19 mouse cellular contexts compared by ENCODE assay signal in the genomic region with DNA sequence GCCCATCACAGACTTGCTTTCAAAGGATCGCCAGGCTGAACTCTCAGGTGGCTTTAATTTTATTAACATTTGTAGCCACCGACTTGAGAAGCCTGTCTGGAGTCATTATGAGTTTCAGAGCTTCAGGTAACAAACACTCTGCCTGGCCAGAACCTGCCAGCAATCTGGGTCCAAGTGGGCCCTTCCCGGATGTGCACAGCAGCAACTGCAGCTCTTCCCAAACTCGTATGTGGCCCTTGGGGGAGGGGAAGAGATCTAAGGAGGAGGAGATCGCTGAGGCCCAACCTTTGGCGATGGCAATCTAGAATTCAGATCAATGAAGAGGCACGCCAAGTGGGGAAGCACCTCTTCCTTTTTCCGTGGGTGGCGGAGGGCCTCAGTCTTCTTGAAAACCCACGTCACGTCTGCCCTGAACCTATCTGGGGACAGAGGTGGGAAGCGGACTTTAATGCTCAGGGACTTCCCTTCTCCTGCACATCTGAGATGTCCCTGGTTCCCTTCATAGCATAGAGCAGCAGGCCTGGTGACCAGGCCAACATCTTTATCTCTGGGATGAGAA. TPM values are rescaled to one million over a fixed set of nuclear protein-coding genes. Genes with fewer than 3 reads are reported as not detected.
A peak's percentile ranks its signal among the peaks of the same experiment; 100 is the strongest.
DNase-seq lines count a peak whose midpoint lies in the region; ATAC-seq and TF ChIP-seq lines count a peak whose summit lies in the region.
"Had no signal": no experiment of that assay in that cellular context is flagged by ENCODE, and none has a peak within 500 bp of the region (broad histone marks: within the 10 kb centered on the region; RNA-seq: fewer than 3 reads in every experiment).

No protein-coding gene starts in this region.

- no peak for TF ChIP-seq CTCF in midbrain, postnatal 0 days (IDR thresholded peaks at IDR 0.05)

- no peak for ATAC-seq in midbrain, postnatal 0 days (ENCODE audit: low FRiP score)
- no peak for ATAC-seq in midbrain, embryonic 16.5 days
- ATAC-seq in neural tube, embryonic 15.5 days (ENCODE audit: low FRiP score): no peak
- ATAC-seq: lung, postnatal 0 days had no signal

- no peaks in the 10 kb centered on the region for H3K9me3 ChIP-seq in midbrain, embryonic 10.5 days (replicated peaks)
- no peaks in the 10 kb centered on the region for H3K9me3 ChIP-seq in midbrain, postnatal 0 days (ENCODE audit: low read length)
- H3K9me3 ChIP-seq in midbrain, embryonic 16.5 days (replicated peaks; ENCODE audit: control insufficient read depth, low read length, poor library complexity, severe bottlenecking): no peaks in the 10 kb centered on the region
- H3K9me3 ChIP-seq in neural tube, embryonic 15.5 days (replicated peaks): no peaks in the 10 kb centered on the region
- H3K9me3 ChIP-seq: embryonic facial prominence, embryonic 12.5 days; neural tube, embryonic 13.5 days had no signal

- H3K4me2 ChIP-seq in midbrain, postnatal 0 days (ENCODE audit: low read depth, low read length, poor library complexity, severe bottlenecking): no peak overlapping the region
- no peak overlapping the region for H3K4me2 ChIP-seq in midbrain, embryonic 16.5 days (ENCODE audit: low read length)
- H3K4me2 ChIP-seq in neural tube, embryonic 15.5 days: no peak overlapping the region

- H3K9ac ChIP-seq in midbrain, postnatal 0 days (replicated peaks; ENCODE audit: low read length, poor library complexity, severe bottlenecking): no peak overlapping the region
- H3K9ac ChIP-seq in midbrain, embryonic 16.5 days (ENCODE audit: low read depth, low read length): no peak overlapping the region
- no peak overlapping the region for H3K9ac ChIP-seq in neural tube, embryonic 15.5 days (replicated peaks)
- H3K9ac ChIP-seq: embryonic facial prominence, embryonic 12.5 days; neural tube, embryonic 13.5 days had no signal

- peak overlapping the region; percentile 93 for H3K27ac ChIP-seq in midbrain, embryonic 10.5 days (replicated peaks)
- no peak overlapping the region for H3K27ac ChIP-seq in midbrain, postnatal 0 days (ENCODE audit: low read depth, low read length)
- H3K27ac ChIP-seq in midbrain, embryonic 16.5 days (ENCODE audit: low read length): 0 out of 2 replicates have a peak overlapping the region, but pooled peaks have one; percentile 7
- H3K27ac ChIP-seq in neural tube, embryonic 15.5 days (replicated peaks): no peak overlapping the region
- H3K27ac ChIP-seq: neural tube, embryonic 13.5 days had no signal

- peak overlapping the region; percentile 58; the same call in 1 of the 2 replicates for H3K4me3 ChIP-seq in midbrain, embryonic 10.5 days
- H3K4me3 ChIP-seq in midbrain, postnatal 0 days (ENCODE audit: low read depth, low read length): no peak overlapping the region
- no peak overlapping the region for H3K4me3 ChIP-seq in midbrain, embryonic 16.5 days (ENCODE audit: low read depth, low read length)
- no peak overlapping the region for H3K4me3 ChIP-seq in neural tube, embryonic 15.5 days (replicated peaks)
- H3K4me3 ChIP-seq: embryonic facial prominence, embryonic 12.5 days; erythroblast, embryonic 14.5 days; neural tube, embryonic 13.5 days had no signal

- 32% methylated on average over 12 of the region's 12 CpGs for WGBS in midbrain, embryonic 10.5 days
- 50% methylated on average over 12 of the region's 12 CpGs for WGBS in midbrain, postnatal 0 days
- WGBS in midbrain, embryonic 16.5 days: 43% methylated on average over 12 of the region's 12 CpGs
- 40% methylated on average over 12 of the region's 12 CpGs for WGBS in neural tube, embryonic 15.5 days

- H3K4me1 ChIP-seq in midbrain, embryonic 10.5 days: peaks cover 79% of the 10 kb centered on the region
- peaks cover 10% of the 10 kb centered on the region for H3K4me1 ChIP-seq in midbrain, postnatal 0 days (ENCODE audit: insufficient read depth, low read length)
- H3K4me1 ChIP-seq in midbrain, embryonic 16.5 days (ENCODE audit: control insufficient read depth, insufficient read depth, low read length): peaks cover 33% of the 10 kb centered on the region
- H3K4me1 ChIP-seq in neural tube, embryonic 15.5 days: peaks cover 29% of the 10 kb centered on the region

- H3K27me3 ChIP-seq in midbrain, embryonic 10.5 days (ENCODE audit: low read depth, poor library complexity, severe bottlenecking): peaks cover 46% of the 10 kb centered on the region
- H3K27me3 ChIP-seq in midbrain, postnatal 0 days (ENCODE audit: insufficient read depth, low read length): no peaks in the 10 kb centered on the region
- peaks cover 3% of the 10 kb centered on the region; the same call in 1 of the 2 replicates for H3K27me3 ChIP-seq in midbrain, embryonic 16.5 days (ENCODE audit: control insufficient read depth, insufficient read depth, low read depth, low read length)
- no peaks in the 10 kb centered on the region for H3K27me3 ChIP-seq in neural tube, embryonic 15.5 days (replicated peaks)
- H3K27me3 ChIP-seq: embryonic facial prominence, embryonic 12.5 days had no signal

- peak; percentile 35 for DNase-seq in embryo, embryonic 9.5 days (ENCODE audit: extremely low spot score)
- no peak for DNase-seq in embryo, embryonic 10.5 days (ENCODE audit: low spot score)
- no peak for DNase-seq in midbrain, embryonic 10.5 days (ENCODE audit: low spot score)
- no peak for DNase-seq in midbrain, postnatal 0 days (ENCODE audit: low spot score)
- DNase-seq in induced T-regulatory cell, adult 2 months (ENCODE audit: low read depth): peak; percentile 66
- no peak for DNase-seq in urinary bladder, adult 18-20 months (ENCODE audit: low spot score in 2 of 2)
- DNase-seq: adrenal gland, adult 2 months; cerebellum, adult 2 months; gastrocnemius, postnatal 25 days; kidney, adult 9 months; kidney, postnatal 4 days; liver; thymus, postnatal 36 days had no signal

- no peaks in the 10 kb centered on the region for H3K36me3 ChIP-seq in midbrain, embryonic 10.5 days
- no peaks in the 10 kb centered on the region for H3K36me3 ChIP-seq in midbrain, postnatal 0 days (ENCODE audit: insufficient read depth, low read length)
- H3K36me3 ChIP-seq in midbrain, embryonic 16.5 days (ENCODE audit: control insufficient read depth, insufficient read depth, low read length): no peaks in the 10 kb centered on the region
- H3K36me3 ChIP-seq in neural tube, embryonic 15.5 days: no peaks in the 10 kb centered on the region
- H3K36me3 ChIP-seq: embryonic facial prominence, embryonic 12.5 days; neural tube, embryonic 13.5 days had no signal

RNA-seq across cellular contexts. Expression of a gene that starts 26.8 kb away (rescaled TPM):
- 17.5 and 17.6 TPM in 2 replicates for polyA plus RNA-seq in midbrain, embryonic 10.5 days (2016; fragmentation: Nextera tagmentation; extraction: Ambion mirVana)
- total RNA-seq in midbrain, postnatal 0 days (2014; rRNA removed): 38.0 and 55.2 TPM in 2 replicates
- 7.5 and 9.7 TPM in 2 replicates for polyA plus RNA-seq in midbrain, postnatal 0 days (2015; fragmentation: Nextera tagmentation; extraction: Ambion mirVana)
- 9.3 and 11.3 TPM in 2 replicates for polyA plus RNA-seq in midbrain, embryonic 16.5 days (2015; fragmentation: Nextera tagmentation; extraction: Ambion mirVana)
- 6.1 and 6.3 TPM in 2 replicates for polyA plus RNA-seq in neural tube, embryonic 15.5 days (2015; fragmentation: Nextera tagmentation; extraction: Ambion mirVana)

Comparison
In these comparisons a context has a peak if more than half of its experiments do, and no peak if none do; other contexts are left out.
1. DNase-seq: peak in embryo, embryonic 9.5 days (single experiment) and induced T-regulatory cell, adult 2 months (single experiment); none in embryo, embryonic 10.5 days (single experiment), midbrain, embryonic 10.5 days (single experiment), midbrain, postnatal 0 days (single experiment) and urinary bladder, adult 18-20 months (0 of 2).
2. H3K27ac ChIP-seq: peak in midbrain, embryonic 10.5 days (single experiment) and midbrain, embryonic 16.5 days (single experiment); none in midbrain, postnatal 0 days (single experiment) and neural tube, embryonic 15.5 days (single experiment).